9 mouse cellular contexts compared by ENCODE assay signal in genomic region chr2:154570666-154571065, GRCm38 (mm10). TPM values are rescaled to one million over a fixed set of nuclear protein-coding genes. Genes with fewer than 3 reads are reported as not detected.
DNase-seq lines count a peak whose midpoint lies in the region; ATAC-seq and TF ChIP-seq lines count a peak whose summit lies in the region.
"Had no signal": no experiment of that assay in that cellular context is flagged by ENCODE, and none has a peak within 500 bp of the region (broad histone marks: within the 10 kb centered on the region; RNA-seq: fewer than 3 reads in every experiment).

No protein-coding gene starts in this region.

- H3K27me3 ChIP-seq in heart, embryonic 16.5 days (ENCODE audit: control insufficient read depth, insufficient read depth, low read length), result no peaks in the 10 kb centered on the region
- H3K27me3 ChIP-seq in ES-Bruce4 (ENCODE audit: control insufficient read depth, insufficient read depth, low read length, poor library complexity, severe bottlenecking), result no peaks in the 10 kb centered on the region
- H3K27me3 ChIP-seq in hindbrain, embryonic 14.5 days (ENCODE audit: control insufficient read depth, insufficient read depth, low read length), result no peaks in the 10 kb centered on the region
- no peaks in the 10 kb centered on the region for H3K27me3 ChIP-seq in midbrain, embryonic 12.5 days
- H3K27me3 ChIP-seq in kidney, adult 2 months (replicated peaks; ENCODE audit: control insufficient read depth, insufficient read depth, low read length), result no peaks in the 10 kb centered on the region

- peak overlapping the region; percentile 76 for H3K27ac ChIP-seq in heart, embryonic 16.5 days (ENCODE audit: low read length)
- H3K27ac ChIP-seq in ES-Bruce4 (ENCODE audit: insufficient read depth, low read length), result 0 out of 2 replicates have a peak overlapping the region, but pooled peaks have one; percentile 25
- peak overlapping the region; percentile 50; the same call in 1 of the 2 replicates for H3K27ac ChIP-seq in hindbrain, embryonic 14.5 days
- peak overlapping the region; percentile 73; the same call in 1 of the 2 replicates for H3K27ac ChIP-seq in midbrain, embryonic 12.5 days (replicated peaks)
- H3K27ac ChIP-seq in kidney, adult 2 months (ENCODE audit: insufficient read depth, low read depth, low read length), result no peak overlapping the region

- ATAC-seq in heart, embryonic 16.5 days (replicated peaks; ENCODE audit: extremely low read depth, insufficient read depth, low FRiP score), result no peak
- no peak for ATAC-seq in hindbrain, embryonic 14.5 days (ENCODE audit: low FRiP score)
- no peak for ATAC-seq in midbrain, embryonic 12.5 days (ENCODE audit: low FRiP score, low read depth)

- H3K4me2 ChIP-seq in heart, embryonic 16.5 days (ENCODE audit: low read depth, low read length), result peak overlapping the region; percentile 84
- H3K4me2 ChIP-seq in hindbrain, embryonic 14.5 days (replicated peaks), result peak overlapping the region; percentile 94
- peak overlapping the region; percentile 80 for H3K4me2 ChIP-seq in midbrain, embryonic 12.5 days (replicated peaks)

- no peak overlapping the region for H3K4me3 ChIP-seq in heart, embryonic 16.5 days (ENCODE audit: low read length)
- H3K4me3 ChIP-seq in ES-Bruce4 (ENCODE audit: low read depth, low read length), result no peak overlapping the region
- no peak overlapping the region for H3K4me3 ChIP-seq in hindbrain, embryonic 14.5 days (replicated peaks; ENCODE audit: low read length)
- H3K4me3 ChIP-seq in midbrain, embryonic 12.5 days, result no peak overlapping the region
- no peak overlapping the region for H3K4me3 ChIP-seq in kidney, adult 2 months (ENCODE audit: insufficient read depth, low read depth, low read length)

- WGBS in heart, embryonic 16.5 days, result 60% methylated on average over 4 of the region's 4 CpGs
- WGBS in hindbrain, embryonic 14.5 days, result 62% methylated on average over 4 of the region's 4 CpGs
- WGBS in midbrain, embryonic 12.5 days, result 77% methylated on average over 4 of the region's 4 CpGs
- WGBS in kidney, adult 2 months, result 56% methylated on average over 4 of the region's 4 CpGs

- H3K4me1 ChIP-seq in heart, embryonic 16.5 days (ENCODE audit: control insufficient read depth, insufficient read depth, low read length), result peaks cover 25% of the 10 kb centered on the region
- H3K4me1 ChIP-seq in ES-Bruce4 (ENCODE audit: control insufficient read depth, insufficient read depth, low read length), result peaks cover 1% of the 10 kb centered on the region
- 0 out of 2 replicates have a peak, but pooled peaks cover 4% of the 10 kb centered on the region for H3K4me1 ChIP-seq in hindbrain, embryonic 14.5 days (replicated peaks; ENCODE audit: control insufficient read depth, insufficient read depth, low read length)
- peaks cover 43% of the 10 kb centered on the region for H3K4me1 ChIP-seq in midbrain, embryonic 12.5 days
- no peaks in the 10 kb centered on the region; the same call in 1 of the 2 replicates for H3K4me1 ChIP-seq in kidney, adult 2 months (ENCODE audit: control insufficient read depth, insufficient read depth, low read length)

- no peak for DNase-seq in heart, adult 11 months
- no peak for DNase-seq in hindbrain, embryonic 14.5 days (ENCODE audit: low spot score)
- DNase-seq in thymus, postnatal 4 days, result no peak
- no peak for DNase-seq in layer of hippocampus, adult 9-11 months
- no peak for DNase-seq in kidney, adult 2 months
- DNase-seq: kidney, postnatal 36 days had no signal

- no peak for TF ChIP-seq POLR2A in ES-Bruce4 (IDR thresholded peaks at IDR 0.05; ENCODE audit: insufficient read depth, low read length)
- TF ChIP-seq POLR2A in kidney, adult 2 months (IDR thresholded peaks at IDR 0.05; ENCODE audit: low read depth, low read length), result no peak

- TF ChIP-seq EP300 in ES-Bruce4 (IDR thresholded peaks at IDR 0.05; ENCODE audit: insufficient read depth, low read depth, low read length), result no peak

- no peaks in the 10 kb centered on the region for H3K36me3 ChIP-seq in heart, embryonic 16.5 days (ENCODE audit: control insufficient read depth, insufficient read depth)
- no peaks in the 10 kb centered on the region for H3K36me3 ChIP-seq in ES-Bruce4 (ENCODE audit: control insufficient read depth, insufficient read depth, low read length, poor library complexity, severe bottlenecking)
- no peaks in the 10 kb centered on the region for H3K36me3 ChIP-seq in hindbrain, embryonic 14.5 days (replicated peaks; ENCODE audit: control insufficient read depth, insufficient read depth)
- H3K36me3 ChIP-seq in midbrain, embryonic 12.5 days, result no peaks in the 10 kb centered on the region
- H3K36me3 ChIP-seq in kidney, adult 2 months (ENCODE audit: control insufficient read depth, insufficient read depth, low read length), result no peaks in the 10 kb centered on the region

- TF ChIP-seq CTCF in ES-Bruce4 (IDR thresholded peaks at IDR 0.05; ENCODE audit: low read depth, low read length), result no peak
- no peak for TF ChIP-seq CTCF in kidney, adult 2 months (conservative IDR thresholded peaks at IDR 0.05; ENCODE audit: insufficient read depth, insufficient read length, low read depth, low read length)

- H3K9ac ChIP-seq in heart, embryonic 16.5 days (ENCODE audit: low read length), result no peak overlapping the region; the same call in 1 of the 2 replicates
- H3K9ac ChIP-seq in ES-Bruce4 (ENCODE audit: low read depth, poor library complexity, severe bottlenecking), result peak overlapping the region; percentile 54; the same call in 1 of the 2 replicates
- no peak overlapping the region for H3K9ac ChIP-seq in hindbrain, embryonic 14.5 days
- 0 out of 2 replicates have a peak overlapping the region, but pooled peaks have one; percentile 59 for H3K9ac ChIP-seq in midbrain, embryonic 12.5 days (replicated peaks)

- no peaks in the 10 kb centered on the region for H3K9me3 ChIP-seq in heart, embryonic 16.5 days (replicated peaks; ENCODE audit: control insufficient read depth, low read length)
- no peaks in the 10 kb centered on the region for H3K9me3 ChIP-seq in ES-Bruce4 (replicated peaks; ENCODE audit: control insufficient read depth, insufficient read depth, low read length, poor library complexity, severe bottlenecking)
- no peaks in the 10 kb centered on the region for H3K9me3 ChIP-seq in hindbrain, embryonic 14.5 days (ENCODE audit: control insufficient read depth, low read length)
- H3K9me3 ChIP-seq in midbrain, embryonic 12.5 days, result no peaks in the 10 kb centered on the region

RNA-seq across cellular contexts. Expression of gene E2f1, which starts 1.0 kb away (rescaled TPM):
- 18.9 and 22.1 TPM in 2 replicates for polyA plus RNA-seq in heart, embryonic 16.5 days (2015; fragmentation: Nextera tagmentation; extraction: Ambion mirVana)
- polyA plus RNA-seq in ES-Bruce4 (2011; ENCODE audit: insufficient read depth, insufficient read length, low read depth, missing spikeins), result 27.0 and 28.0 TPM in 2 replicates
- 2.2 and 2.4 TPM in 2 replicates for polyA plus RNA-seq in hindbrain, embryonic 14.5 days (2014; fragmentation: Nextera tagmentation; extraction: Ambion mirVana)
- 36.0 and 41.1 TPM in 2 replicates for polyA plus RNA-seq in midbrain, embryonic 12.5 days (2016; fragmentation: Nextera tagmentation; extraction: Ambion mirVana)
- polyA plus RNA-seq in kidney, adult 2 months (2012; rRNA removed), result 3.6 and 4.1 TPM in 2 replicates

RNA-seq across cellular contexts. Expression of gene Necab3, which starts 12.0 kb away (rescaled TPM):
- 1.7 and 2.8 TPM in 2 replicates for polyA plus RNA-seq in heart, embryonic 16.5 days (2015; fragmentation: Nextera tagmentation; extraction: Ambion mirVana)
- 4.0 and 5.1 TPM in 2 replicates for polyA plus RNA-seq in ES-Bruce4 (2011; ENCODE audit: insufficient read depth, insufficient read length, low read depth, missing spikeins)
- 13.6 and 15.2 TPM in 2 replicates for polyA plus RNA-seq in hindbrain, embryonic 14.5 days (2014; fragmentation: Nextera tagmentation; extraction: Ambion mirVana)
- 11.9 and 12.3 TPM in 2 replicates for polyA plus RNA-seq in midbrain, embryonic 12.5 days (2016; fragmentation: Nextera tagmentation; extraction: Ambion mirVana)
- 1.5 and 1.8 TPM in 2 replicates for polyA plus RNA-seq in kidney, adult 2 months (2012; rRNA removed)

RNA-seq across cellular contexts. Expression of gene Actl10, which starts 19.1 kb away (rescaled TPM):
- 0.16 and 0.19 TPM in 2 replicates for polyA plus RNA-seq in heart, embryonic 16.5 days (2015; fragmentation: Nextera tagmentation; extraction: Ambion mirVana)
- not detected in 2 replicates for polyA plus RNA-seq in ES-Bruce4 (2011; ENCODE audit: insufficient read depth, insufficient read length, low read depth, missing spikeins)
- polyA plus RNA-seq in hindbrain, embryonic 14.5 days (2014; fragmentation: Nextera tagmentation; extraction: Ambion mirVana), result 0.12 and 0.22 TPM in 2 replicates
- polyA plus RNA-seq in midbrain, embryonic 12.5 days (2016; fragmentation: Nextera tagmentation; extraction: Ambion mirVana), result 0.60 and 1.1 TPM in 2 replicates
- 0.05 TPM in 1 of 2 replicates, not detected in the other for polyA plus RNA-seq in kidney, adult 2 months (2012; rRNA removed)

RNA-seq across cellular contexts. Expression of gene 1700003F12Rik, which starts 23.8 kb away (rescaled TPM):
- polyA plus RNA-seq in heart, embryonic 16.5 days (2015; fragmentation: Nextera tagmentation; extraction: Ambion mirVana), result 0.67 and 0.71 TPM in 2 replicates
- not detected in 2 replicates for polyA plus RNA-seq in ES-Bruce4 (2011; ENCODE audit: insufficient read depth, insufficient read length, low read depth, missing spikeins)
- polyA plus RNA-seq in hindbrain, embryonic 14.5 days (2014; fragmentation: Nextera tagmentation; extraction: Ambion mirVana), result 1.5 and 1.6 TPM in 2 replicates
- 2.2 and 3.3 TPM in 2 replicates for polyA plus RNA-seq in midbrain, embryonic 12.5 days (2016; fragmentation: Nextera tagmentation; extraction: Ambion mirVana)
- polyA plus RNA-seq in kidney, adult 2 months (2012; rRNA removed), result 0.29 and 0.52 TPM in 2 replicates

RNA-seq across cellular contexts. Expression of gene Pxmp4, which starts 32.8 kb away (rescaled TPM):
- polyA plus RNA-seq in heart, embryonic 16.5 days (2015; fragmentation: Nextera tagmentation; extraction: Ambion mirVana), result 28.2 and 29.5 TPM in 2 replicates
- polyA plus RNA-seq in ES-Bruce4 (2011; ENCODE audit: insufficient read depth, insufficient read length, low read depth, missing spikeins), result 8.3 and 9.5 TPM in 2 replicates
- polyA plus RNA-seq in hindbrain, embryonic 14.5 days (2014; fragmentation: Nextera tagmentation; extraction: Ambion mirVana), result 17.3 and 18.5 TPM in 2 replicates
- 9.4 and 13.8 TPM in 2 replicates for polyA plus RNA-seq in midbrain, embryonic 12.5 days (2016; fragmentation: Nextera tagmentation; extraction: Ambion mirVana)
- polyA plus RNA-seq in kidney, adult 2 months (2012; rRNA removed), result 118 and 138 TPM in 2 replicates

Comparison
In these comparisons a context has a peak if more than half of its experiments do, and no peak if none do; other contexts are left out.
1. H3K9ac ChIP-seq: peak in ES-Bruce4 (single experiment) and midbrain, embryonic 12.5 days (single experiment); none in heart, embryonic 16.5 days (single experiment) and hindbrain, embryonic 14.5 days (single experiment).
2. Peak in every context shown above with its lines, with median percentiles within 50 percentile points of each other: H3K4me2 ChIP-seq.